Mouse (Mus musculus): ENCODE measurements at regions not wholly inside any gene's neighbourhood (a gene's known extent, or its start where the extent isn't known, plus 50 kb on each side); places are given as distances from the start of the nearest gene placed in this dataset.

DNA sequence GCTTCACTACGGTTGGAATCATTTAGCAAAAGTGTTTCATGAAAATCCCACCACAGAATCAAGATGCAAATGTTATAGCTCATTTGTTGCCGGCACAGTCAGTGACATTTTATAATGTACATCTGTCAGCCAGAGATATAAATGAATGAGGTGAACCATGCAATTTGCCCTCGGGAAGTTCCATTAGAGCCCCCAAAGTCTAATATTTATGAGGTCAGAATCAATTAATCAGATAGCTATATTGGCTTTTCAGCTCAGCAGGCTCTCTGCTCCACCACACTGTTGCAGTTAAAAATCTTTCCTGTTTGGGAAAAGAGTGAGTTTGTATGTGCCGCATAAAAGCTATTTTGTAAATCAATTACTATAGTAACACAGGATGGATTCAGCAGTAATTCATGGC lies 430.7 kb upstream of the Nrsn1 start:
- Histone ChIP-seq H3K27me3 (replicated peaks; ENCODE audit: control insufficient read depth, insufficient read depth, low read length) (no peaks in the 10 kb centered on the region), H3K27ac (ENCODE audit: low read depth) (no peak overlapping the region), H3K9me3 (ENCODE audit: control insufficient read depth, low read length) (no peaks in the 10 kb centered on the region), H3K4me3 (ENCODE audit: low read depth, low read length) (no peak overlapping the region), H3K36me3 (ENCODE audit: control insufficient read depth, insufficient read depth, low read length) (no peaks in the 10 kb centered on the region), H3K4me2 (ENCODE audit: low read length) (no peak overlapping the region), H3K9ac (ENCODE audit: low read length) (no peak overlapping the region), H3K4me1 (replicated peaks; ENCODE audit: control insufficient read depth, insufficient read depth, low read length) (no peaks in the 10 kb centered on the region)
- ATAC-seq (replicated peaks; ENCODE audit: low FRiP score, low TSS enrichment, low read depth) (no peak), DNase-seq (ENCODE audit: low spot score) (no peak)
- 61% methylated on average over 4 of the region's 4 CpGs for WGBS

DNA sequence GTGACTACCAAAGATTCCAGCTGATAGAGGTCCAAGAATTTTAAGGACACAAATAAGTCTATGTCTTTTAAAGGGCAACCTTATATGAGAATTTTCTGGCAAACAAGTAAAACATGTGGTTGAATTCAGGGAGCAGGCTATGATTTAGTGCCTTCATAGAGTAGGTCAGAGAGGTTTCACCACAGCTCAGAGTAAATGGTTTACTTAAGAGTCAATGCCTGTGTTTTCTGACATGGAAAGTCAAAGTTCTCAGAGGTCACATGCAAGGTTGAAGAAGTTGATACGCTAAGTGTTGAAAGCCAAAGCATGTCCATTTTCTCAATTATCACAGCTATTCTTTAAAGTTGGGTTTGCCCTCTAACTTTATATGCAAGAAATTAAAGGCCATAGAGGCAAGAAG lies 425.7 kb upstream of the Nrsn1 start:
- whole genome bisulfite sequencing = 74% methylated on average over 1 of the region's 1 CpGs
- no peaks in the 10 kb centered on the region for H3K4me1 ChIP-seq (replicated peaks; ENCODE audit: control insufficient read depth, insufficient read depth, low read length)
- no peak overlapping the region for H3K4me3 ChIP-seq (ENCODE audit: low read depth, low read length)
- no peaks in the 10 kb centered on the region for H3K27me3 ChIP-seq (replicated peaks; ENCODE audit: control insufficient read depth, insufficient read depth, low read length)
- ATAC-seq (replicated peaks; ENCODE audit: low FRiP score, low TSS enrichment, low read depth) = no peak
- H3K9ac ChIP-seq (ENCODE audit: low read length) = no peak overlapping the region
- H3K9me3 ChIP-seq (ENCODE audit: control insufficient read depth, low read length) = no peaks in the 10 kb centered on the region
- no peak overlapping the region for H3K4me2 ChIP-seq (ENCODE audit: low read length)
- H3K27ac ChIP-seq (ENCODE audit: low read depth) = no peak overlapping the region
- DNase-seq (ENCODE audit: low spot score) = no peak
- H3K36me3 ChIP-seq (ENCODE audit: control insufficient read depth, insufficient read depth, low read length) = no peaks in the 10 kb centered on the region

DNA sequence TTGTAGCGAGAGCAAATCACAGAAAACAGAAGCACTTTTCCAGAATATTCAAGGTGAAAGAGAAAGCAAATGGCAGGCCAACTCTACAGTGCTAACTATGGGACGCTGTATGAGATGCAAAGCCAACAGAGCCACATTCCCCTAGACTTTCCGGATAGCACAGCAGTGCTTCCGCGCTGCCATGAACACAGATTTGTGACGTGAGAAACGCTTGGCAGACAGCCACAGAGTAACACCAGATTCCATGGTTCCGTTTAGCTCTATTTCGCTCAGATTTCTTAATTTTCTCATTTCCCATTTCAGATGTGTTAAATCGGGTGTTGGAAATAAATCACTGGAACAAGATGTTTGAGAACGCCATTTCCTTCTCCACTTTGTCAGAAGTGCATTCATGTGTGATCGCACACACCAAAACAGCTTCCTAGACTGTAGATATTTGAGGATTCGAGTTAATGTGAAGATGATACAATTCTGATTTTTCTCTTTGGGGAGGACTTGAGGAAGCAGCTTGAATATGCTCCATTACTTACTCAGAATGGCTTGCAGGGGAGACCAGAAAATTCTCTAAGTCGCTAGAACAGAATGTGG lies 424.8 kb upstream of the Nrsn1 start:
- H3K27ac ChIP-seq (ENCODE audit: low read depth) = no peak overlapping the region
- H3K9me3 ChIP-seq (ENCODE audit: control insufficient read depth, low read length) = no peaks in the 10 kb centered on the region
- no peak overlapping the region for H3K4me2 ChIP-seq (ENCODE audit: low read length)
- DNase-seq (ENCODE audit: low spot score) (no peak), ATAC-seq (replicated peaks; ENCODE audit: low FRiP score, low TSS enrichment, low read depth) (no peak)
- 88% methylated on average over 14 of the region's 14 CpGs for WGBS
- H3K36me3 ChIP-seq (ENCODE audit: control insufficient read depth, insufficient read depth, low read length) = no peaks in the 10 kb centered on the region
- no peaks in the 10 kb centered on the region for H3K27me3 ChIP-seq (replicated peaks; ENCODE audit: control insufficient read depth, insufficient read depth, low read length)
- no peak overlapping the region for H3K4me3 ChIP-seq (ENCODE audit: low read depth, low read length)
- H3K4me1 ChIP-seq (replicated peaks; ENCODE audit: control insufficient read depth, insufficient read depth, low read length) = no peaks in the 10 kb centered on the region
- no peak overlapping the region for H3K9ac ChIP-seq (ENCODE audit: low read length)

DNA sequence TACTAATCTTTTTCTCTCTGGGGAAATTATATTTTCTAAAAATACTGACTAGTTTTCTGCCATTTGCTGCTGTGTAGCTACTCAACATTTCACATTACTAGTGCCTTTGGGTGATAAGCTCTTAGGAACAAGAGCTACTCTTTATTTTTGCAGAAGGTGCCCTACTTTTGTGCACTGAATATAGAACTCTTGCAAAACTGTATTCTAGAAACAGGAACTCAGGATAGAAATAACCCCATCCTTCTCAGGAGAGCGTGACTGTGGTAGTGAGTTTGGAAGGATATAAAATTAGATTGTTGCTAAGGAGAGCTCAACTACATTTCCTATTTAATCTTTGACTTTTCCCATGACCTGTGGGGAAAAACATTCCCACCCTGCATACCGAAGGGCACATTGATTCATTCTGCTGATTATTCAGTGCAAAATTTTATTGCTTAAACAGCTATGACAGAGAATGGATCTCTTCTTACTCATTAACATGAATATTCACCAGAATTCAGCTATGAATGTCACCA lies 408.0 kb upstream of the Nrsn1 start:
- WGBS = 94% methylated on average over 2 of the region's 2 CpGs
- Histone ChIP-seq H3K4me1 (replicated peaks; ENCODE audit: control insufficient read depth, insufficient read depth, low read length) (no peaks in the 10 kb centered on the region), H3K27me3 (replicated peaks; ENCODE audit: control insufficient read depth, insufficient read depth, low read length) (no peaks in the 10 kb centered on the region), H3K4me2 (ENCODE audit: low read length) (no peak overlapping the region), H3K9ac (ENCODE audit: low read length) (no peak overlapping the region), H3K4me3 (ENCODE audit: low read depth, low read length) (no peak overlapping the region), H3K36me3 (ENCODE audit: control insufficient read depth, insufficient read depth, low read length) (no peaks in the 10 kb centered on the region), H3K9me3 (ENCODE audit: control insufficient read depth, low read length) (no peaks in the 10 kb centered on the region), H3K27ac (ENCODE audit: low read depth) (no peak overlapping the region)
- DNase-seq (ENCODE audit: low spot score) (no peak), ATAC-seq (replicated peaks; ENCODE audit: low FRiP score, low TSS enrichment, low read depth) (no peak)

- 87% methylated on average over 6 of the region's 6 CpGs for WGBS
- H3K4me1 ChIP-seq (replicated peaks; ENCODE audit: control insufficient read depth, insufficient read depth, low read length) = no peaks in the 10 kb centered on the region
- ATAC-seq (replicated peaks; ENCODE audit: low FRiP score, low TSS enrichment, low read depth) (no peak), DNase-seq (ENCODE audit: low spot score) (no peak)
- no peak overlapping the region for H3K4me3 ChIP-seq (ENCODE audit: low read depth, low read length)
- H3K9me3 ChIP-seq (ENCODE audit: control insufficient read depth, low read length) = no peaks in the 10 kb centered on the region
- H3K4me2 ChIP-seq (ENCODE audit: low read length) = no peak overlapping the region
- H3K27me3 ChIP-seq (replicated peaks; ENCODE audit: control insufficient read depth, insufficient read depth, low read length) = no peaks in the 10 kb centered on the region
- H3K36me3 ChIP-seq (ENCODE audit: control insufficient read depth, insufficient read depth, low read length) = no peaks in the 10 kb centered on the region
- no peak overlapping the region for H3K9ac ChIP-seq (ENCODE audit: low read length)
- no peak overlapping the region for H3K27ac ChIP-seq (ENCODE audit: low read depth)
These were observed 404.9 kb upstream of the Nrsn1 start for GRCm38 (mm10) chr13:25675208-25675607.

GRCm38 (mm10) chr13:25666022-25666421 lies 395.7 kb upstream of the Nrsn1 start:
- H3K4me1 ChIP-seq (replicated peaks; ENCODE audit: control insufficient read depth, insufficient read depth, low read length) = no peaks in the 10 kb centered on the region
- no peaks in the 10 kb centered on the region for H3K9me3 ChIP-seq (ENCODE audit: control insufficient read depth, low read length)
- 87% methylated on average over 3 of the region's 3 CpGs for WGBS
- no peak overlapping the region for H3K4me3 ChIP-seq (ENCODE audit: low read depth, low read length)
- H3K4me2 ChIP-seq (ENCODE audit: low read length) = no peak overlapping the region
- DNase-seq (ENCODE audit: low spot score) = no peak
- no peak overlapping the region for H3K27ac ChIP-seq (ENCODE audit: low read depth)
- no peak for ATAC-seq (replicated peaks; ENCODE audit: low FRiP score, low TSS enrichment, low read depth)
- no peaks in the 10 kb centered on the region for H3K36me3 ChIP-seq (ENCODE audit: control insufficient read depth, insufficient read depth, low read length)
- H3K27me3 ChIP-seq (replicated peaks; ENCODE audit: control insufficient read depth, insufficient read depth, low read length) = no peaks in the 10 kb centered on the region
- H3K9ac ChIP-seq (ENCODE audit: low read length) = no peak overlapping the region

DNA sequence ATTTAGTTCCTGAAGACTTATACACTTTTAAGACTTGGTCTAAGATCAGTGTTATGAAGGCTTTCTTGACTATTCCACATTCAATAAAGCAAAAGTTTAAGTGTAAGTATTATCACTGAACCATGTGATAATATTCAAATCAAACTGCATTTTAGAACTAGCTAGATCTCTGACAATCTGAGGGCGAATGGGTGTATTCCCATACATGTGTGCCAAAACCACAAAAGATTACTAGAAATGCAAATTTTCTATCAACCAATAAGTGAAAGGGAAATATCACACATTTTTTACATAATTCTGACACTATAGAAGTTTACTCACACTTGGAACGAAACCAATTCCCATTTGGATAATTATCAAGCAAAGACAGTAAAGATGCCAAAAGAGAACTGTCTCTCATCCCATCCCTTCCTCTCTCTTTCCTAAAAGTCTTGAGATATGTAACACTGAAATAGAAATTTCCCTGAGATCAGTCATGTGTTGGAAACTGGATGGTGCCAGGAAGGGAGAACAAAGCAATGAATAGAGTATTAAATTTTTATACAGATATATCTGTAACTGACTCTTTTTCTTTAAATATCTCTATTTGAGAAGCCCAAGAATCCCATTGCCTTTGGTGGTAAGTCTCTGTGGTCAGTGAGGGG lies 394.8 kb upstream of the Nrsn1 start:
- 83% methylated on average over 2 of the region's 2 CpGs for WGBS
- DNase-seq (ENCODE audit: low spot score) = no peak
- H3K9ac ChIP-seq (ENCODE audit: low read length) = no peak overlapping the region

DNA sequence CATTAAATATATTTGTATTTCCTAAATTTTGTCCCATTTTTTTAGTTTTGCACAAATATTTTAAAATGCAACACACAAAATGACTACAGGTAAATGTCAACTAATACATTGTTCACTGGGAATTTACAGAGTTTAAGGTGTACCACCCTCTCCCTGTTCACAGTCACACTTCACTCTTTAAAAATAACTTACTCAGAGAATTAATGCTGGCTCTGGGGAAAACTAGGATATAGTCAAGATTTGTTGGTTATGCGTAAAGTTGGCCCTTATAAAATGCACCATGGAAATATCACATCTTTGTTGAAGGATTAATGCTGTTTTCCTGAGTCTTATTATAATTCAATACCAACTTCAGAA lies 378.1 kb upstream of the Nrsn1 start:
- ATAC-seq (replicated peaks; ENCODE audit: low FRiP score, low TSS enrichment, low read depth) (no peak), DNase-seq (ENCODE audit: low spot score) (no peak)
- H3K4me2 ChIP-seq (ENCODE audit: low read length) = no peak overlapping the region
- H3K36me3 ChIP-seq (ENCODE audit: control insufficient read depth, insufficient read depth, low read length) = no peaks in the 10 kb centered on the region
- H3K9ac ChIP-seq (ENCODE audit: low read length) = no peak overlapping the region
- H3K9me3 ChIP-seq (ENCODE audit: control insufficient read depth, low read length) = no peaks in the 10 kb centered on the region
- no peak overlapping the region for H3K4me3 ChIP-seq (ENCODE audit: low read depth, low read length)
- H3K4me1 ChIP-seq (replicated peaks; ENCODE audit: control insufficient read depth, insufficient read depth, low read length) = no peaks in the 10 kb centered on the region
- H3K27ac ChIP-seq (ENCODE audit: low read depth) = no peak overlapping the region
- H3K27me3 ChIP-seq (replicated peaks; ENCODE audit: control insufficient read depth, insufficient read depth, low read length) = no peaks in the 10 kb centered on the region
- WGBS = 93% methylated on average over 1 of the region's 1 CpGs

More for the DNA sequence above, 394.8 kb upstream of the Nrsn1 start:
- Histone ChIP-seq H3K4me1 (replicated peaks; ENCODE audit: control insufficient read depth, insufficient read depth, low read length) (no peaks in the 10 kb centered on the region), H3K4me2 (ENCODE audit: low read length) (no peak overlapping the region), H3K9me3 (ENCODE audit: control insufficient read depth, low read length) (no peaks in the 10 kb centered on the region), H3K4me3 (ENCODE audit: low read depth, low read length) (no peak overlapping the region), H3K36me3 (ENCODE audit: control insufficient read depth, insufficient read depth, low read length) (no peaks in the 10 kb centered on the region), H3K27ac (ENCODE audit: low read depth) (no peak overlapping the region), H3K27me3 (replicated peaks; ENCODE audit: control insufficient read depth, insufficient read depth, low read length) (no peaks in the 10 kb centered on the region)
- no peak for ATAC-seq (replicated peaks; ENCODE audit: low FRiP score, low TSS enrichment, low read depth)
